Mouse (Mus musculus) olfactory bulb, adult 2 months (tissue): ENCODE results near the gene Plekhd1.

ENCODE experiments used
- CTCF ChIP-seq: fragments of 200-500 bp; IDR thresholded peaks from 2 replicates; pipeline ENCODE4 v1.5.1; 2012; ENCODE audit warnings: low read depth, mild to moderate bottlenecking, low read length, moderate library complexity; ENCODE audit not compliant: insufficient read depth
- POLR2A ChIP-seq: fragments of 200-500 bp; IDR thresholded peaks from 2 replicates; pipeline ENCODE4 v1.6.1; 2012; ENCODE audit warnings: mild to moderate bottlenecking, low read depth, low read length, moderate library complexity; ENCODE audit not compliant: insufficient read depth

DNA sequence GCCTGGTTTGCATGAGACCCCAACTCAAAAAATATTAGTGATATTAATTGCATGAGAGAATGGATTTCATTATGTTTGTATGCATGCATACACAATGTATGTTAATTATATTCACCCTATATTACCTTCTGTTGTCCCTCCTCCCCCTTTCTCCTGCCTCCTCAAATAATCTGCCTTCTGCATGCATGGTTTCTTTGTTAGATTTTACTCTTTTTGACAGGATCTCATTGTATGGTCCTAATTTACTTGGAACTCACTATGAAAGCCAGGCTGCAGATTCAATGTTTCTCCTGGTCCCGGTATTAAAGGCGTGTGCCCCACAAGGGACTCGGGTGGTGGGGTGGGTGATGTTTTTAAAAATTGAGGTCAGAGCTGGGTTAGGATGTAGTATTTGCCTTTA is 8.1 kb upstream of the Plekhd1 start:
- no peak for TF ChIP-seq CTCF
- TF ChIP-seq POLR2A = no peak
